Mouse (Mus musculus): ENCODE results near the gene Gm21541. TPM values are rescaled to one million over a fixed set of nuclear protein-coding genes. Genes with fewer than 3 reads are reported as not detected.
"Not testable (repeated sequence)": the region's sequence is repeated elsewhere in the genome, so short reads cannot be mapped to it uniquely, and the experiment has no call there.

The Gm21541 gene
- not detected in 2 replicates for polyA plus RNA-seq (2015; fragmentation: Nextera tagmentation; extraction: Ambion mirVana)

DNA sequence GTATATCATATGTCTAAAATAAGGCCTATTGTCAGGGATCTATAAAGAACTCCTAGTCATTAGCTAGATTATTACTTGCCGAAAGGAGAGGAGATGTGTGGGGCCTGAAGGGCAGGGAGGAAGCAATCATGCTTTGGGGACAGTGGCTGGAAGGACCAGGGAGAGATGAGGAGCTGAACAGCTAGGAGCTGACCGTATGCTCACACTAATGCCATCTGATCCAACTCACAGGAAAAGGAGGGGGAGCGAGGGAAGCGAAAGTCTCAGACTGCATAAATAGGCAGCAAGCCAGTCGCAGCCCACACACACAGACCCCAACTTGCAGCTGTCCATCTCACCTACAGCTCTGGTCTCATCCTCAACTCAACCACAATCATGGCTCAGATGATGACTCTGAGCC lies at the start of gene Gm21541:
Gm21541 (plus strand) TSS at position 301 of the 400 bp plus-strand sequence.
- H3K4me1 ChIP-seq (replicated peaks); H3K36me3 ChIP-seq; H3K4me3 ChIP-seq; ATAC-seq (ENCODE audit: low read depth); H3K27me3 ChIP-seq; H3K9ac ChIP-seq; H3K27ac ChIP-seq (replicated peaks); H3K9me3 ChIP-seq; H3K4me2 ChIP-seq: not testable (repeated sequence)
- WGBS = no CpG with 5 or more reads among the region's 5 CpGs

DNA sequence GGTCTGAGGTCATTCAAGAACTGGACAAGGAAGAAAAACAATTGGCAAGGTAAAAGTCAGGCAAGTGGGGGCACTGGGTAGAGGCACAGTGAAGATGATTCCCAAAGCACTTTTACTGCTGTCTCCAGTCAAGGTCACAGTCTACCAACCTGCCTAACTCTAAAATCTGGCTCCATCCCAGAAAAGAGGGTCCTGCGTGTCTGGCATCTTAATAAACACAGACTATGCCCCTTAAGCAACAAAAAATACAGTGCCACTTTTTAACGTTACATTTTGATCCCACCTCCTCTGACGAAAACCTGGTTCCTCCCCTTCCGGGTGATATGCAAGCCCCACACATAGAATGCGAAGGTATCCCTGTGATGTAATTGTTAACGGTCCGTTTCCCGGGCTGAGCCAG lies 37.9 kb downstream of the Gm21541 start, which contains the start of gene Gm20878:
Gm20878 (plus strand) TSS at position 301 of the 400 bp plus-strand sequence.
- H3K4me3 ChIP-seq; H3K36me3 ChIP-seq; H3K4me2 ChIP-seq; H3K27me3 ChIP-seq; H3K9ac ChIP-seq; ATAC-seq (ENCODE audit: low read depth); H3K27ac ChIP-seq (replicated peaks); H3K9me3 ChIP-seq; H3K4me1 ChIP-seq (replicated peaks): not testable (repeated sequence)
- no CpG with 5 or more reads among the region's 8 CpGs for WGBS

Other genes starting within 250 kb of the Gm21541 start
- 28.9 and 29.7 TPM in 2 replicates for gene Cntfr, start 206.5 kb upstream of the Gm21541 start, polyA plus RNA-seq (2015; fragmentation: Nextera tagmentation; extraction: Ambion mirVana)
- gene Il11ra1, start 203.6 kb upstream of the Gm21541 start, polyA plus RNA-seq (2015; fragmentation: Nextera tagmentation; extraction: Ambion mirVana) = 53.6 and 60.2 TPM in 2 replicates
- 62.6 and 63.4 TPM in 2 replicates for gene Rpp25l, start 190.1 kb upstream of the Gm21541 start, polyA plus RNA-seq (2015; fragmentation: Nextera tagmentation; extraction: Ambion mirVana)
- 278 and 317 TPM in 2 replicates for gene Dctn3, start 180.4 kb upstream of the Gm21541 start, polyA plus RNA-seq (2015; fragmentation: Nextera tagmentation; extraction: Ambion mirVana)
- 1.6 and 2.2 TPM in 2 replicates for gene Arid3c, start 172.5 kb upstream of the Gm21541 start, polyA plus RNA-seq (2015; fragmentation: Nextera tagmentation; extraction: Ambion mirVana)
- gene Galt, start 148.4 kb upstream of the Gm21541 start, polyA plus RNA-seq (2015; fragmentation: Nextera tagmentation; extraction: Ambion mirVana) = 35.4 and 38.0 TPM in 2 replicates
- 75.1 and 75.2 TPM in 2 replicates for gene Sigmar1, start 147.5 kb upstream of the Gm21541 start, polyA plus RNA-seq (2015; fragmentation: Nextera tagmentation; extraction: Ambion mirVana)
- gene Ccl27a, start 129.4 kb upstream of the Gm21541 start, polyA plus RNA-seq (2015; fragmentation: Nextera tagmentation; extraction: Ambion mirVana) = 204 and 212 TPM in 2 replicates
- gene Gm20878, start 38.0 kb downstream of the Gm21541 start, polyA plus RNA-seq (2015; fragmentation: Nextera tagmentation; extraction: Ambion mirVana) = 7.0 and 7.8 TPM in 2 replicates
- gene Fam205a4, start 62.4 kb downstream of the Gm21541 start, polyA plus RNA-seq (2015; fragmentation: Nextera tagmentation; extraction: Ambion mirVana) = 0.45 and 0.51 TPM in 2 replicates
- not detected in 2 replicates for gene Gm21093, start 131.1 kb downstream of the Gm21541 start, polyA plus RNA-seq (2015; fragmentation: Nextera tagmentation; extraction: Ambion mirVana)
- gene Gm3893, start 187.6 kb downstream of the Gm21541 start, polyA plus RNA-seq (2015; fragmentation: Nextera tagmentation; extraction: Ambion mirVana) = not detected in 2 replicates
- not detected in 2 replicates for gene Gm13304, start 211.2 kb downstream of the Gm21541 start, polyA plus RNA-seq (2015; fragmentation: Nextera tagmentation; extraction: Ambion mirVana)
- gene Gm13306, start 249.8 kb downstream of the Gm21541 start, polyA plus RNA-seq (2015; fragmentation: Nextera tagmentation; extraction: Ambion mirVana) = 0.92 TPM in 1 of 2 replicates, not detected in the other

All from neural tube, embryonic 13.5 days (tissue).